Mouse (Mus musculus) cerebellum, adult 11 months (tissue): ENCODE measurements around the gene E130309D02Rik.
A peak's percentile ranks its signal among the peaks of the same experiment; 100 is the strongest.

Experiments
- DNase-seq: peaks from one replicate; pipeline ENCODE4 v3.0.0; 2022

E130309D02Rik gene

GRCm38 (mm10) chr5:143308825-143309224 lies 6.3 kb downstream of the E130309D02Rik start:
- no peak for DNase-seq

- DNase-seq, result no peak
Observed at GRCm38 (mm10) chr5:143304251-143304650, 10.9 kb downstream of the E130309D02Rik start.

GRCm38 (mm10) chr5:143301296-143301695 lies 13.9 kb downstream of the E130309D02Rik start:
- no peak for DNase-seq

- DNase-seq, result peak; percentile 42
Observed at GRCm38 (mm10) chr5:143299686-143300085, 15.5 kb downstream of the E130309D02Rik start.

GRCm38 (mm10) chr5:143298391-143298790 lies 16.8 kb downstream of the E130309D02Rik start:
- no peak for DNase-seq

GRCm38 (mm10) chr5:143297986-143298385 lies 17.2 kb downstream of the E130309D02Rik start:
- DNase-seq, result no peak

- no peak for DNase-seq
Observed at GRCm38 (mm10) chr5:143295330-143295729, 19.8 kb downstream of the E130309D02Rik start.

GRCm38 (mm10) chr5:143294862-143295261 lies 20.3 kb downstream of the E130309D02Rik start:
- no peak for DNase-seq

GRCm38 (mm10) chr5:143293404-143293803 lies 21.8 kb downstream of the E130309D02Rik start, which contains the start of gene Zfp853:
Zfp853 (minus strand) TSS chr5:143293623.
- no peak for DNase-seq

- no peak for DNase-seq
Observed at GRCm38 (mm10) chr5:143292879-143293278, 22.3 kb downstream of the E130309D02Rik start.

GRCm38 (mm10) chr5:143289299-143289698 lies 25.9 kb downstream of the E130309D02Rik start:
- DNase-seq, result no peak

- DNase-seq, result no peak
Observed at GRCm38 (mm10) chr5:143288378-143288911, 26.7 kb downstream of the E130309D02Rik start.

- DNase-seq, result peak; percentile 40
Observed at GRCm38 (mm10) chr5:143287774-143288328, 27.3 kb downstream of the E130309D02Rik start.

GRCm38 (mm10) chr5:143284762-143285161 lies 30.4 kb downstream of the E130309D02Rik start:
- DNase-seq, result no peak

- DNase-seq, result no peak
Observed at GRCm38 (mm10) chr5:143279247-143279646, 35.9 kb downstream of the E130309D02Rik start.

- no peak for DNase-seq
Observed at GRCm38 (mm10) chr5:143275761-143276160, 39.4 kb downstream of the E130309D02Rik start.

GRCm38 (mm10) chr5:143272540-143273330 lies 42.4 kb downstream of the E130309D02Rik start:
- DNase-seq, result no peak

GRCm38 (mm10) chr5:143272108-143272507 lies 43.1 kb downstream of the E130309D02Rik start:
- DNase-seq, result no peak

- no peak for DNase-seq
Observed at GRCm38 (mm10) chr5:143271642-143272041, 43.5 kb downstream of the E130309D02Rik start.

- DNase-seq, result no peak
Observed at GRCm38 (mm10) chr5:143270151-143270519, 45.0 kb downstream of the E130309D02Rik start.

GRCm38 (mm10) chr5:143269363-143270150 lies 45.6 kb downstream of the E130309D02Rik start, which contains the start of gene Zfp316:
Zfp316 (minus strand) TSS chr5:143270022.
- DNase-seq, result peak; percentile 75

- DNase-seq, result no peak
Observed at GRCm38 (mm10) chr5:143268985-143269362, 46.2 kb downstream of the E130309D02Rik start.

- DNase-seq, result no peak
Observed at GRCm38 (mm10) chr5:143266794-143267193, 48.4 kb downstream of the E130309D02Rik start.
